Mouse (Mus musculus) hematopoietic multipotent progenitor cell, adult 10-12 weeks (in vitro differentiated cells): ENCODE data around the gene Ryr1. TPM values are rescaled to one million over a fixed set of nuclear protein-coding genes. Genes with fewer than 3 reads are reported as not detected.

ENCODE experiments used
- polyA plus RNA-seq: library from polyadenylated mRNA; stranded (reverse); fragments of >175 nt; gene quantifications from 2 replicates; pipeline ENCODE4 v1.2.3, GENCODE M21; 2012; ENCODE audit warnings: low replicate concordance

Ryr1 gene
- 0.59 and 0.78 TPM in 2 replicates for polyA plus RNA-seq

GRCm38 (mm10) chr7:29124970-29125369 lies at the start of gene Ryr1:
TSS of gene Ryr1 (minus strand) at chr7:29125179.

GRCm38 (mm10) chr7:29170066-29170754 lies 45.2 kb upstream of the Ryr1 start, which contains the start of the genes Ggn and Spred3:
TSS of gene Ggn (plus strand) at chr7:29170210.
TSS of gene Spred3 (minus strand) at chr7:29170411.

GRCm38 (mm10) chr7:29155838-29156782 lies 31.1 kb upstream of the Ryr1 start, which contains the start of gene Fam98c:
TSS of gene Fam98c (minus strand) at chr7:29156234.

DNA sequence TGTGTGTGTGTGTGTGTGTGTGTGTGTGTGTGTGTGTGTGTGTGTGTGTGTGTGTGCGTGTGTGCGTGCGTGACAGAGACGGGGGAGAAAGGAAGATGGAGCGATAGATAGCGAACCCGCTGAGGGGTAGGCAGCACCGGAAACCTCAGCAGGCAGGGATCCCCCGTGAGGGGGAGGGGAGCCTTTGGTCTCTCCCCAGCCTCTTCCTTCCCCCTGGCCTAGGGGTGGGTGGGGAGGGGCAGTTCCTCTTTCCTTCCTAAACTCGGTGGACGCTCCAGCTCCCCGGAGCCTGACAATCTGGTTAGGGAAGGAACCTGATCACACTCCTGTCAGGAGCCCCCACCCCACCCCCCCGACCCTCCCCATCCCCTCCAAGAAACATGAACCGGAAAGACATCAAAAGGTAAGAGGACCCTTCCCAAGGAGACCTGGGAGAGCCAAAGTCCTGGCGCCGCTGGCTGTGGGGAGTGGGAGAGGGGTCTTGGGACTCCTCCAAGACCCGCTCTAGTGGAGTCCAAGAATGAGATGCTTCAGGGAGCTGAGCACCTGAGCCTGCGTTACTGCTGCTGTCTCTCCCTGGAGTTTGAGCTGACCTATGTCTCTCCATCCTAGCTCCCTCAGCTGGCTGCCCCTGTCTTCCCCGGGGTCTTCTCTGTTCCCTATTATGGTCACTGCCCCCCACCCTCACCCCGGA lies 9.9 kb upstream of the Ryr1 start, which contains the start of gene Rasgrp4:
TSS of gene Rasgrp4 (plus strand) at position 159 of the 694 bp plus-strand sequence.

DNA sequence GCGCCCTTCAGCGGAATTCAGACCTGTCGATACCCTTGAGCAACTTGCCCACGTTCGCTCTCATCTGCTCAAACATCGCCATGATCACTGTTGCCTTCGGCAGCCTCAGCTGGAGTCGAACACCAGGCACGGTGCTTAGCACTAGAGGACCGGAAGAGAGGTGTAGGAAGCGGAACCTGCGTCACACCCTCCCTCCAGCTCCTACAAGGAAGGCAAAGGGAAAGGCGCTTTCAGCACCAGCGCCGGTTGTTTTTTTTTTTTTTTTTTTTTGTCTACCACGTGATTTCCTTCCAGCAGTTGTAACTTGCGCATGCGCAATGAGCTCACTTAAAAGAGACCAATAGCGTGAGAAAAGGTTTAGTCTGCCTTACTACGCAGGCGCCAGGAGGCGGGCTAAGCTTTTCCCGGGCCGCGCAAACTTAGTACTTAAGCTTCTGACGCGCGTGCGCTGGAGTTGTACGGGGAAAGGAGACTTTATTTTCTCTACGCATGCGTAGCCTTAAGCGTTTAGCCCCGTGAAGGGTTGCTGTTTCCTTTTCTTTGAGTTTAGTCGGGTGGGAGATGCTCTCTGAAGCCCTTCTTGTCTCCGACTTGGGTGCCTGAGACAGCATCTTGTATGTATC lies 143.2 kb downstream of the Ryr1 start, which contains the start of the genes Eif3k and Map4k1:
TSS of gene Eif3k (minus strand) at position 214 of the 623 bp plus-strand sequence.
TSS of gene Map4k1 (plus strand) at position 400 of the 623 bp plus-strand sequence.

DNA sequence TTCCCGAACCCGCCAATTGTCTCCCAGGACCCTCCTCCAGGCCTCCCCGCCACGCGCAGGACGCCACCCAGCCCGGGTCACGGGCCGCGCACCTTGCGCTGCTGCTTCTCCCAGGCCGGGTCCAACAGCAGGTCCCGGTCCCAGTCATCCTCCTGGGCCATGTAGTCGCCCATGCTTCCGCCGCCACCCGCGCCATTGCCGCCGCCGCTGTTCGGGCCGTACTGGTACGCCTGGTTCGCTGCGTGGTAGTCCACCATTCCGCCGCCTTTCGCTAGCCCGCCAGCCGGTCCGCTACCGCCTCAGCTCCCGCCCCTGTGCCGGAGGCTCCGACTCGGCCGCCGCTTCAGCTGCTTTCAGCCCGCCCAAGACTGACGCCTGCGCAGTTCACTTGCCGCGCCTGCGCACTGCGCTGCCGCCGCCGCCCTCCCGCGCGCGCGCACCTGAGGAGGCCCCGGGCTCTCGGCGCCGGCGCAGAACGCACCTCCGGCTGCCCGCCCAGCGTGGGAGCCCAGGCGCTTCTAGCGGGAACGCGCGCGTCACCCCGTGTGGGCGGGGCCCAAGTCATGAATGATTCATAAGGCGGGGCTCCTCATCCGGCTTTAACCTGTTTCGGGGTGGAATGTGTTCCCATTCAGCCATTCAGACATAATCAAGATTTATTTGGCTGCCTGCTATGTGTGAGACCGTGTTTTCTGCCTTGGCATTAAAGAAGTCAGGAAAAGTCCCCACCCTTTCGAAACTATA lies 162.9 kb downstream of the Ryr1 start, which contains the start of gene Actn4:
TSS of gene Actn4 (minus strand) at position 414 of the 744 bp plus-strand sequence.

Other genes with a start within 250 kb of the Ryr1 start
- 0.03 TPM in 1 of 2 replicates, not detected in the other for gene Capn12, start 243.8 kb downstream of the Ryr1 start, polyA plus RNA-seq
- 220 and 236 TPM in 2 replicates for gene Actn4, start 162.8 kb downstream of the Ryr1 start, polyA plus RNA-seq
- gene Eif3k, start 143.3 kb downstream of the Ryr1 start, polyA plus RNA-seq: 58.3 and 170 TPM in 2 replicates
- gene Map4k1, start 143.1 kb downstream of the Ryr1 start, polyA plus RNA-seq: 503 and 613 TPM in 2 replicates
- 23.8 and 55.8 TPM in 2 replicates for gene Rasgrp4, start 9.7 kb upstream of the Ryr1 start, polyA plus RNA-seq
- 42.3 and 45.1 TPM in 2 replicates for gene Fam98c, start 31.1 kb upstream of the Ryr1 start, polyA plus RNA-seq
- 0.52 and 1.4 TPM in 2 replicates for gene Ggn, start 45.0 kb upstream of the Ryr1 start, polyA plus RNA-seq
- 0.24 and 0.53 TPM in 2 replicates for gene Spred3, start 45.2 kb upstream of the Ryr1 start, polyA plus RNA-seq
- 70.1 and 94.2 TPM in 2 replicates for gene Psmd8, start 55.5 kb upstream of the Ryr1 start, polyA plus RNA-seq
- gene Catsperg1, start 88.9 kb upstream of the Ryr1 start, polyA plus RNA-seq: 0.35 and 0.64 TPM in 2 replicates
- 11.8 and 18.6 TPM in 2 replicates for gene Kcnk6, start 107.3 kb upstream of the Ryr1 start, polyA plus RNA-seq
- gene Yif1b, start 113.2 kb upstream of the Ryr1 start, polyA plus RNA-seq: 80.7 and 105 TPM in 2 replicates
- 2.3 and 6.8 TPM in 2 replicates for gene 2200002D01Rik, start 123.3 kb upstream of the Ryr1 start, polyA plus RNA-seq
- gene Spint2, start 156.7 kb upstream of the Ryr1 start, polyA plus RNA-seq: 79.8 and 260 TPM in 2 replicates
- 11.8 and 41.5 TPM in 2 replicates for gene Ppp1r14a, start 164.1 kb upstream of the Ryr1 start, polyA plus RNA-seq
- gene Dpf1, start 178.8 kb upstream of the Ryr1 start, polyA plus RNA-seq: 0.45 and 0.54 TPM in 2 replicates